Mouse (Mus musculus) spleen, adult 18-20 months (tissue): ENCODE measurements around the gene Casp3.
"Not testable (repeated sequence)": the region's sequence is repeated elsewhere in the genome, so short reads cannot be mapped to it uniquely, and the experiment has no call there.

Experiments used
- DNase-seq, 2 experiments: peaks; one replicate each; pipeline ENCODE4 v3.0.0; 2022; ENCODE audit warnings: mixed read lengths in 2 of 2

Gene Casp3

DNA sequence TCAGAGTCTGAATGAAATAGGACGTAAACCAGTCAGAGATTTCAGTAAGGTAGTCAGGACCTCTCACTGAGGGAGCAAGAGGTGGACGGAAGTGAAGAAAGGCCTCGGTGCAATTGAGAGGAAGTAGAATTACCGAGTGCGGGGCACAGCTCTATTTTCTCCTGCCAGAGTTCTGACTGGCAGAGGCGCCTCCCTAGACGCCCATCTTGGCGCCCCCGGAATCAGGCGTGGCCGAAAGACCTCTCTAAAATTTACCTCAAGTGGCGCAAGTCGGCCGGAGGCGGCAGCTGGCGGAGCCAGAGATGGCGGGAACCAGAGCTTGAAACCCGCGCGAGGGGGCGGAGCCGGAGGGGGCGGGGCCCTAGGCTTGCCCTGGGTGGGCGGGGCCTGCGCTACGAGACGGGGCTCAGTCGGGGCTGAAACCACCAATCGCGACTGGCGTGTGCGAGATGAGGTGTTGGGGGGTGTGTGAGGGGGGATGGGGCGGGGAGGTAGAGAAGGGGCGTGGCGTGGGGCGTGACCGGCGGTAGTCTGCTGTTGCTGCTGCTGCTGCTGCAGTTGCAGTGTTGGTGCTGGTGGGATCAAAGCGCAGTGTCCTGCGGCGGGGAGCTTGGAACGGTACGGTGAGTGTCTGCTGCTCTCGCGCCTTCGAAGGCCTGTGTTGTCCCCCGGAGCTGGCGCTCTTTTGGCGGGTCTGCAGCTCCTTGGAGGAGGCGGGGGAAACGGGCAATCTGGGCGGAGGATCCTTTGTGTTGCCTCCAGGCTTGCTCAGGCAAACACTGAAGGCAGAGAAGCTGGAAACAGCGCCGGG lies at the start of gene Casp3, which contains the start of gene Primpol:
Gene Casp3 (plus strand): TSS at position 413 of the 811 bp plus-strand sequence.
Gene Primpol (minus strand): TSS at position 334 of the 811 bp plus-strand sequence.
- DNase-seq: peak; percentile 94 to 98

DNA sequence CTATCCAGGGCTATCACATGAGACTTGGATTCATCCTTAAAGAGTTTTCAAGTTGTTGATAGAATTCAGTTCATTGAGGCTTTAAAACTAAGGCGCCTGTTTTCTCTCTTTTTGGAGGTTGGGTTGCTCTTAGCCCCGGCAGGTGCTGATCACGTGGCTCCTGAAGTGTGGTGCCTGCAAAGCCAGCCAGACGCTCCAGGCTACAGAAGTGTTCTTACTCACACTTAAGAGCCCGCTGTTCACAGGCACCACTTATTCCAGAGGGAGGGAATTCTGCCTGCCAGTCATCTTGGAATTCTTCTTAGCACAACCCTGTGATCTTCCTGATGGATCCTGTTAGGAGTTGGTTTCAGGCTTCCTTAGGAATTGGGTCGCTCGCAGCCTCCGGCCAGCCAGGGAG lies 49.1 kb upstream of the Casp3 start:
- no peak for DNase-seq

DNA sequence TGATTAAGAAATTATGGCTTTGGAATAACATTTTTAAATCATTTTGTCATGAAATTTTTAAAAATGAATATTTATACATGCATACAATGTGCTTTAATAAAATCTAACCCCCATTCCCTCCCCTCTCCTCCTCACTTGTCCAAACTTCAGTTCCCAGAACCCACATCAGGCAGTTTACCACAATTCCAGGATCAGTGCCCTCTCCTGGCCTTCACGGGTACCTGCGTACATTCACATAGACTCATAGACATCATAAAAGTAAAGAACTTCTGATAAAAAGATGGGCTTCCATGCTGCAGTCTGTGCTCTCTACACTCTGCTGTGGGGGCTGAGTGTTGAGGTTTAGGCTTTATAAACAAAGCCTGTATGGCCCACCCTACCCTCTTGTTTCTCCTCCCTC lies 48.1 kb upstream of the Casp3 start:
- no peak for DNase-seq

DNA sequence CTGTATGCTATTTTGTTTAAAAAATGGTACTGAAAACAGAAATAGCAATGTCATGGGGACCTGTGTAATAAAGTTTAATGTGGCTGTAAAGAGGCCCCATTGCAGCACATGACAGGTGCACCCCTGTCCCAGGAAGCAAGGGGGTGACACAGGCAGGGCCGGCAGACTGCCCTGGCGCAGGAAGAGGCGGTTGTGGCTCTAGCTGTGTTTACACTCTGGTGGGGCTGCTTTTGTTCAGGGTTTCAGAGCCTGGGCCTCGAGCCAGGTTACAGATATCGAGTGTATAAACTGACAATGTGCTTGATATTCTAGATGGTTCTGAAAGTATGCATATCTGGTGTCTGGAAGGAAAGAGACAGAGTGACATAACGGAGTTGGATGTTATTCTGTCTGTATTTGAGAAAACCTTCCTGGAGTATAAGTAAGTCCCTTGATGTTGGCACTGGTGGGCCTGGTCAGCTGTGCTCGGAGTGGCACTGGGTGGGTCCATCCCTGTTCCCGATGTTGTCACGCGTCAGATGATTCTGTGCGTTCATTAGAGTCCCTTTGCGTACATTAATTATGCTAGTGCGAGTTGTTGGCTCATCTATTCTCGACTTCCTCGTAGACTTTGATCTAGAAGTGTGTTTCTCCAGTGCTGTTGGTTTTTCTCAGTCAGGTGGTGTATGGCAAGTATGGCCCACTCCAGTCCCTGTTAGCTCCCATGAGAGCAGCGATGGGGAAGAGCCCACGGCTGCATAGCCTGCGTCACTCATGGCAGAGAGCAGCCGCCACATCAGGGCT lies 47.2 kb upstream of the Casp3 start:
- DNase-seq: no peak

DNA sequence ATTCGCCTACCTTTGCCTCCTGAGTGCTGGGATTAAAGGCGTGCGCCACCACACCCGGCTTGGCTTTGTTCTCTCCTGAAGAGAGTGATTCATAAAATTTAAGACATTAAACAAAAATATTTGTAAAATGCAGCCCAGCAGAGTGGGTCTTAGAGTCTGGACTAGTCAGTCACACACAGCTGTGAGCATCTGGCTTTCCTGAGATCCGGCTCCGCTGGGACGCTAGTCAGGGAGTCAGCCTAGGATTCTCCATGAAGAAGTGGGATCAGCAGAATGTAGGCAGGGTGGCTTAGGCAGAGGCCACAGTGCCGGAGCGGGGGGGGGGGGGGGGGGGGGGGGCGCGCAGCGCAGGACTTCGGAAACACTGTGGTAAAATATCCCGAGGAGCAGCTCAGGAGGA lies 46.4 kb upstream of the Casp3 start:
- no peak for DNase-seq

DNA sequence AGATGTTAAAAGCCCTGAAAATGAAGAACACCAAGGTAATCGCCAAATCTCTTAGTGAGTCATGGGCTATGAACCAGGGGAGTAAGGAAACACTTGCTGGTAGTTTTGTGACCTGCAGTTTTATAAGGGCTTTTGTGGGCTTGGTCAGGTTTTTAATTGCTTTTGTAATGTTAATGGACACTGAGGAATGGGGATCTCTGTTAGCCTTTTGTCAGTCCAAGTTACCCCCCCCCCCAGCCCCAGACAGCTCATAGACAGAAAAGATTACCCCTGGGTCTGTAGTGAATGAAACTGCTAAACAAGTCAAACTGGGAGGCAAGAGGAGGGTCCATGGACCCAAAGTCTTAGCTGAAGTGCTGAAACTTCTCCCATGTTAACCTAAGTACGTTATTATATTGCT lies 43.6 kb upstream of the Casp3 start:
- no peak for DNase-seq

DNA sequence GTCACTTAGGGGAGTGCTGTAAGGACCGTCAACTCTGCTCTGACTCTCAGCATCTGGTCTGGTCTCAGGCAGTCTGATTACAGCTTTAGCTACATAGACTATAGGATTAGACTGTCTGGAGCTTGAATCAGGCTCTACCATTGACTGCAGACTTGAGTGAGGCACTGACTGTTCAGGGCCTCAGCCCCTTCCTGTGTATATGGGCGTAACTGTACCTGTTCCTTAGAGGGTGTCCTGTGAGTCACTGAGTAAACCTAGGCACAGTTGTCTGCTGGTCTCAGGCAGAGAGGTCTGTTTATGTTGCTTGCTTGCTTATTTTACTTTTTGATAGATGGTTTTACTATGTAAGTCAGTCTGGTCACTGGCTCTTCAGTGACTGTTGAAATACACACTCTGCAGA lies 43.1 kb upstream of the Casp3 start:
- DNase-seq: no peak

DNA sequence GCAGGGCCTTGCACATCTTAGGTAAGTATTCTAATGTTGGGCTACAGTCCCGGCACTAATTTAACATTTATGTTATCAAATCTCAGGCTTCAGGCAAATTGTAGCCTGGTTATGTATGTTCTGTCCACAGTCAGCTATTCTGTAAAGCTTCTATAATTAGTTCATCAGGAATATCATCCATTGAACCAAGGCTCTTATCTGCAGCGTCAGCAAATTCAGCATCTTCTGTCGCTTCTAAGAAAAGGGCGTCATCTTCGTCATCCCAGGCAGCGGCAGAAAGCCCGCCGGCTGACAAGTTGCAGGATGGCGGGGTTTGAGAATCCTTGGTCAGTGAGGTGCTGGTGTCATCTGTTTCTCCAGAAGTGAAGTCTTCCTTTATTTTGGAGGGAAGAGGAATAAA lies 38.3 kb upstream of the Casp3 start:
- no peak for DNase-seq

DNA sequence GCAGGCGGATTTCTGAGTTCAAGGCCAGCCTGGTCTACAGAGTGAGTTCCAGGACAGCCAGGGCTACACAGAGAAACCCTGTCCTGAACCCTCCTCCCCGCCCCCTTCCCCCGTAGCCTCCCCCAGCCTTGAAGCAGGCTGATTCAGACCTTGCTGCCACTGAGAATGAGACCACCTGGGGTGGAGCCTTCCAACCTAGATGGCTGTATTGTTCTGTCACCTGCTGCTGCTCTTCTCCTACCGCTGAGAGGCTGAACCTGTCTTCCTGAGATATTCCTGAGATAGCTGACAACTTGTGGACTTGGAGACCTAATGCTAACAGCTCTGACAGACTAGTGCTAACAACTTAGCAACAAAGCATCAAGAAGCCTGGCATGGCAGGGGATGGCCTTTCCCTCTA lies 32.8 kb upstream of the Casp3 start:
- DNase-seq: not testable (repeated sequence)

DNA sequence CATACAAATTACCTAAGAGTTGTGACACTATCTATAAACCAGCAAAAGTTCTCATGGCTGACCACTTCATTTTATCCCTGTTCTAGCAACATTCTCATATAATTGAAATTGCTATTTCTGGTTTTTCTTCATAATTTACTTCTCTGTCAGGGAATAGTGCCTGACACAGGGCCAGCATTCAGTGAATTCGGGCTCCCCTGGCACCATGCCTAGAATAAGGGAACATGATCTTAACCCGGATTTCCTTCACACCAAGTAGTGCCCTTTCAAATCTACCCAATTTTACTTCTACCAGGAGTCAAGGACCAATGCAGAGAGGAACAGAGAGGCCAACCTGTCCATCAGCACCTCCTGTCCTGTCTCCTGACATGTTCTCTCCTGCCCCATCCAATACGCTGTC lies 31.5 kb upstream of the Casp3 start:
- DNase-seq: no peak

DNA sequence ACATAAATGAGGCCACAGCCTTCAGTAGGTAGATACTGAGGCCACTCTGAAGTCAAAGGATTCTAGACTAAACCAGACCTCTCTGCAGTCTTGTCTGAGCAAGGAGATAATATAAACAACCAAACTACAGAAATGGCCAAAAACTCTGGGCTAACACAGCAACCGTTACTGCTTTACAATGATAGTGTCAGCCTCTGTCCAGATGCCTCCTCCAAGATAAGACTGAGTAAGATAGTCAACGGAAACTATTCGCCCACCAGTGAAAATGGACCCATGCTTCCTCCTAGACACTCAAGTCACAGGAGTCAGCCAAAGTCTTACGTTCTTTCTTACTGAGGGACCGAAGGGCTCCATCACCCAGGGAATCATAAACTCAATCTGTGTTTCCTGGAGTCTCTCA lies 29.2 kb upstream of the Casp3 start:
- no peak for DNase-seq

DNA sequence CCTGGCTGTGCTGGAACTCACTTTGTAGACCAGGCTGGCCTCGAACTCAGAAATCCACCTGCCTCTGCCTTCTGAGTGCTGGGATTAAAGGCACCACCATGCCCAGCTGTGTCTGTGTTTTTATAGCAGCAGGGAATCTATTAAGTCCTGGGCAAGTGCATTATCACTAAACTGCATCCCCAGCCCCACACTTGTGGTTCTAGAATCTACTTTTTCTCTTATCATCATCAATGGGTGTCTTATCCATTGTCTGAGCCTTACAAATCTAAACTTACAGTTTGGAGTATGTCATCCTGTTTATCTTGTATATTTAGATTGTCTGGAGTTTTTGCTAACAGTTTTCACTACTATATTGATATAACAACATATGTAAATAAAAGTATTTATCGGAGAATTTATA lies 28.4 kb upstream of the Casp3 start:
- DNase-seq: no peak

DNA sequence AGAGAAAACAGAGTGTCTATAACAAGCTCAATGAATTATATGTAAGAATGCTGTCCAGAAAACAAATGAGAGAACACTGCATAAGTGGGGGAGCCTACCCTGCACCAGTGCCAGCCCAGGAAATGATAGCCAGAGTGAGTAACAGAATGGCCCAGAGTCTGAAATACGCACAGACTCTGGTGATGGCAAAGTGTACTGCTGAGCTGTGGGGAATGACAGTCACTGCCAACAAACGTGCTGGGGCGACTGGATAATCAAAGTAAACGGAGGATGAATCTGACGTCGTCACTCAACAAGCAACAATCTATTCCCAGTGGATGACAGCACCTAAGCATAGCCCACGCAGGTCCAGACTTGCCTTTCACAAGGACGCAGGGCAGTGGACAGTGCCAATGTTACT lies 24.0 kb upstream of the Casp3 start:
- DNase-seq: no peak

DNA sequence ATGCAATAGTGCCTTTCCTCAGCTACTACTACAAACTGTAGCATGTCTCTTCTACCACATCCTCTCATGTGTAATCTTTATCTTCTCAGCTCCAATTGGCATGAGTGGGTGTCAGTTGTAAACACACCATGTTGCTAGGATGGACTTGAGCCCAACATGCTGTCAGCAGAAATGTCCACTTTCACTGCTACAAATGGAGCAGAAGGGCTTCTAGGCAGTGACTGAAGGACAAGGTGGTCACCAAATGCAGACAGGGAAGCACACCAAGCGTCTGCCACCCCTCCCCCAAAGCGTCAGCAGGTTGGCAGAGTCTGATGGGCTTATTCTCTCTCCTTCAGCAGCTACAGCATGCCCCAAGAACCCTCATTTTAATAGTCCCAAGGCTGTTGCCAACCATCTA lies 23.3 kb upstream of the Casp3 start:
- no peak for DNase-seq

DNA sequence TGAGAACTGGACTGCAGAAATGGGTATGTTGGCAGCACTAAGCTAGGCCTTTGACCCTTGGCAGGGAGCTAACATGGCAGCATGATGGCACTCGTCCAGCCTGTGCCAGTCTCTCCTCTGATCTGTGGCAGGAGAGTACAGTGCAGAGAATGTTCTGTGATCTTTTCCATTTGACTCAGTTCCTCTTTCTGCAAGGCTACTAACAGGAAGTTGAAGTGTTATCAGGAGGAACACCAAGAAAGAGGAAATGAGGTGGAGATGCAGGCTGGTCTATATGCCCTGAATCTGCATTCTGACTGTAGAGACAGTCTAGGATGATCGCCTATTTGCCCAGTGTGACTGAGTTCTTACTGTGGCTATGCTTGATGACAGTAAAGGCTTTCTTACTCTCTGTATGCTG lies 21.5 kb upstream of the Casp3 start:
- DNase-seq: peak; percentile 23 to 38

DNA sequence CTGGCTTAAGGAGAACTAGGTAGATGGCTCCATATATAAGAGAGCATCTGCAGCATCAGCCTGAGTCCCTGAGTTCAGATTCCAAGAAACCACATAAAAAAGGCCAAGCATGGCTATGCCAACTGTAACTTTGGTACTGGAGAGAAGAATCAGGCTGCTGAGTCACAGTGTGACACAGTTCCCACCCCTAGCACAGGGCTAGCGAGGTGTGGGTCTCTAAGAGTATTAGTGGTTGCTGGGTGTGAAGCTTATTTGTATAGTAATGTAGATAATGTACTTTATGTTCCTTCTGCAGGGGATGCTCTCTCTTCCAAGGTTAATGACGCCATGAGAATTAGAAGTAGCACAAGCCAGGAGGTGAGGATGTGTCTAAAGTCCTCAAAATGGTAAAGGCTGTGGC lies 20.6 kb upstream of the Casp3 start:
- no peak for DNase-seq

DNA sequence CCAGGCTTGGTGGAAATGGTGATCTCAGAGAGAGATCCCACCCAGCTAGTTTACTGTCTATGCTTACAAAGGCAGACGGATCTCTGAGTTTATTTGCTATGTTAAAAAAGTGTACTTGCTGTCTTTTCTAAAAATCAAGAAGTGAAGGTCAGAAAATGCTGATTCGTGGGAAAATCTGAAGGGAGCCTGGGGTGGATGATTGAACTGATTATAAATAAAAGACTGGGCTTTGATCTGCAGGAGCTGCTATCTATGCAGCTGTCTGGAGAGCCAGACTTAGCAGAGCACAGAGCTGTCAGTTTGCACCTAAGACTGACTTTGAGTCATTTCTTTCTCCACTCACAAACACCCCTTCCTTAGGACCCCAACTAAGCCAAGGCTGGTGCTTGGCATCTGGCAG lies 19.7 kb upstream of the Casp3 start:
- DNase-seq: no peak

DNA sequence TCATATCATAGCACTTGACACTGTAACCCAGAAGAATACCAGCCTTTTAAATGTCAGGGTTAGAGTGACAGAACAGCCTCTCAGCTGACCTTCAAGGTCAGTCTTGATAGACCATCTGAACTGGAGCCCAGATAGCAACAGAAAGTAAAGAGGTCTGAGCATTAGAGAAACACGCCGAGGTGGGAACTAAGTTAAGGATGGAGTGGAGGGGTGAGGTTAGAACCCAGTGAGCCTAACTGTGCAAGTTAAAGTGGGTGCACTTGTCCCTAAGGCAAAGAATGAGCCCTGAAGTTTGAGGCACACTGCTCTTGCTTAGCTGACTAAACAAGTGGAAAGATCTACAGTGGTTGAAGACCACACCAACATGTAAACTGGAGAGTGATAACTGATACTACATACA lies 19.0 kb upstream of the Casp3 start:
- DNase-seq: no peak

DNA sequence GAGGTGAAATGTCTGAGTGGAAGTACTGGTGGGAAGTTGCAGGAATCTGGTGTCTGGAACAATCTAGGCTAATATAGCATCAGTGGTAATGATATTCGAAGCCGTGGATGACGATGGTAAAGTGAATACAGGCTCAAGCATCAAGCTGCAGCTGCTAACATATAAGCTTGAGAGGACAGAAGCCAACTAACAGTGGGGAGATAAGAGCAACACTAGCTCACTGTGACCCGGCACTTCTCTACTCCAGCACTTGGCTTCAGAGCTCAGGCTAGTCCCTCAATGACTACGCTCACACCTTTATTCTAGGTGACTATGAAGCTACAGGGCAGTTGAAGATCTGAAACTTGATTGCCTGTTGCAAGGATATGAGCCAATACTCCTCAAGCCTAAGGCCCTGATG lies 18.3 kb upstream of the Casp3 start:
- no peak for DNase-seq

DNA sequence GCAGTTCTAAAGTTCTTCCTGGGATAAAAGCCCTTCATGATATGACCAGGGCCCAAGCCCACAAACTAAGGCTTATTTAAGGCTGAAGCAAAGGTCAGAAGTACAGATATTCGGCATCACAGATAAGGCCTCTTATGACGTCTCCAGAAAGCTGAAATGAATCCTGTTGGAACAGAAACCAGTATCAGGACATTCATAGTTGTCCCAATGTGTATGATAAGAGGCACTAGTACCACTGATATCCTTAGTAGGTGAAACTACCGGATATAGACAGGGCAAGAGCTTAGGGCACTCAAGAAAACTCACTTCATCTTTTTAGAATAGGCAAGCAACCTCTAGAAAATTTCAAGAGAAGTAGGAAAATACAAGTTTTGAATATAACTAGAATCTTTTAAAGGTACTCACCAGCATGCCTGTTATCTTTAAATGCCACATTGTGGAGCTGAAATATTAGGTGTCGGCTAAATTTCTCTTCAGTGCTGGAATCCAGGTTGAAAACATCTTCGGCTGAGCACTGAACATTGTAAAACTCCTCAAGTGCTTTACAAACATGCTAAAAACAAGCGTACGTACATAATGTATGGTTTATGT lies 17.7 kb upstream of the Casp3 start:
- DNase-seq: no peak

DNA sequence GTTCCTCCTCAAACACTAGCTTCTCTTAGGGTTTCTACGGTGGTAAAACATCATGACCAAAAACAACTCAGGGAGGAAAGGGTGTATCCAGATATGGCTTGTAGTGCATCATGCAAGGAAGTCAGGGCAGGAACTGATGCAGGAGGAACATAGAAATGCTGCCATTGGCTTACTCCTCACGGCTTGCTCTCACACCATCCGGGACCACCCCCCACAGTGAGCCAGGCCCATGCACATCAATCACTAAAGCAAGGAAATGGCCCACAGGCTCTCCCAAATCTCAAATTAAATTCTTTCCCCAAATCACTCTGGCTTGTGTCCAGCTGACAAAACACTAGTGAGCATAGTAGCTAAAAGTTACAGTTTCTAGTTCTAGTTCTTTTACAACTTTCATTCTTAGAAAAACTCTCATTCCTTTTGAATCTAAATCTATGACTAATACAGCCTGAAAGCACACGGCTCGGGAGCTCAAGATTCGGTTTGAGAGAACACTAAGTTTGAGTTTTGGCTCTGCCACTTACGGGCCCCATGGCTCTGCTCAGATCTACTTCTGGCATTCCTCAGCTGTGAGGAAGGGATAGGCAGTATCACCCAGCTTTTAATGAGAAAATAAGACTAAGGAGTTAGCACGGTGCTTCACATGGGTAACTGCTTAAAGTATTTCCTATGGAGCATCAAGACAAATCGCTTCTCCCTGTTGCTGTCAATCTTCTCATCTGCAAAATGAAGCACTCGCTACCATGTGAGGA lies 16.0 kb upstream of the Casp3 start:
- DNase-seq: no peak

DNA sequence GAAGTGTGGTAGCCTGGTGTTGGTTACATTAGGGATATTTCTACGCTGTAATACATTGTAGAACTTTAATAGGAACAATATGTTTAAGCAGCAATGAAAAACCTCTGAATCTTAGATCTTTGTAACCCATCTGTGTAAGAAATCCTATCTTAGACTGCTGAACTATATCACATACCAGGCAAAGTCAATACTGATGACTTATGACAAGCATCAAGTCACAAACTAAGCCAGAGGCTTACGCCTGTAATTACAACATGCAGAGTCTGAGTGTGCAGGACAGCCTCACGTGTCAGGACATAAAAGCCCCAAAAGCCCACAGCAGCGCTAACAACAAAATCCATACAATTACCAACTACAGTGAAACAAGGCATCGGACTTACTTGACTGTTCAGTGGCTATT lies 13.5 kb upstream of the Casp3 start:
- no peak for DNase-seq

DNA sequence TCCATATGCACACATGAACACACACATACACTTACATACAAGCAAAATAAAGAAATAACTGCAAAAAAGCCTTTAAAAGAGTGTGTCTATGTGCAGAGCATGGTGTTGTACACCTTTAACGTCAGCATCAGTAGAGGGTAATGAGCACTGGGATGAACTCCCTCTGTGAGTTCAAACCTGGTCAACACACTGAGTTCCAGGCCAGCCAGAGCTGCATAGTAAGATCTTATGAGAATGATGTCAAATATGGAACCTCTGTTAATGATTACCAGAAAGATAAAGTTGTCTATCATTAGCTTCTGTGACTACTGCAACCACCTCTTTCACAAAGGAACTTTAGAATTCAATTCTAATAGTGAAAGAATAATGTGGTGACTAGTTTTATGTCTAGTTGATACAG lies 10.2 kb upstream of the Casp3 start:
- DNase-seq: no peak
